Mouse (Mus musculus) forebrain, embryonic 11.5 days (tissue): ENCODE results near the gene Spata32. TPM values are rescaled to one million over a fixed set of nuclear protein-coding genes. Genes with fewer than 3 reads are reported as not detected.

ENCODE experiments used
- ATAC-seq: fragments of 200-750 bp; cut with Nextera tagmentation; replicated peaks from 2 replicates; pipeline ENCODE4 v1.8.0; 2017; ENCODE audit warnings: moderate TSS enrichment; ENCODE audit not compliant: low FRiP score
- DNase-seq: peaks from one replicate; pipeline ENCODE4 v3.0.0-alpha.2; 2017; ENCODE audit warnings: low spot score
- H3K27ac ChIP-seq: fragments of 300-500 bp; sonication (generic); 2 replicates; pipeline ENCODE4 v1.5.1; 2014; ENCODE audit warnings: low read depth, low read length
- H3K27me3 ChIP-seq: fragments of 300-500 bp; sonication (generic); 2 replicates; pipeline ENCODE4 v1.6.1; 2014; ENCODE audit warnings: mild to moderate bottlenecking, low read length, mixed read lengths; ENCODE audit not compliant: control insufficient read depth, insufficient read depth
- H3K36me3 ChIP-seq: fragments of 300-500 bp; sonication (generic); 2 replicates; pipeline ENCODE4 v1.6.1; 2014; ENCODE audit warnings: mild to moderate bottlenecking, low read length, moderate library complexity, mixed read lengths; ENCODE audit not compliant: control insufficient read depth, insufficient read depth
- H3K4me1 ChIP-seq: fragments of 300-500 bp; sonication (generic); replicated peaks from 2 replicates; pipeline ENCODE4 v1.6.1; 2014; ENCODE audit warnings: low read length, mixed read lengths; ENCODE audit not compliant: control insufficient read depth, insufficient read depth
- H3K4me2 ChIP-seq: fragments of 300-500 bp; sonication (generic); 2 replicates; pipeline ENCODE4 v1.6.1; 2014; ENCODE audit warnings: low read depth, mild to moderate bottlenecking, low read length, moderate library complexity, mixed read lengths; ENCODE audit not compliant: severe bottlenecking
- H3K4me3 ChIP-seq: fragments of 300-500 bp; sonication (generic); 2 replicates; pipeline ENCODE4 v1.5.1; 2014; ENCODE audit warnings: low read depth, low read length
- H3K9ac ChIP-seq: fragments of 300-500 bp; sonication (generic); 2 replicates; pipeline ENCODE4 v1.6.1; 2014; ENCODE audit warnings: low read length
- H3K9me3 ChIP-seq: fragments of 300-500 bp; sonication (generic); 2 replicates; pipeline ENCODE4 v1.6.1; 2016; ENCODE audit warnings: low read length, mixed read lengths; ENCODE audit not compliant: control insufficient read depth
- WGBS: fragments of 180-500 bp; shearing (Covaris S2); extraction: QIAGEN DNeasy Blood & Tissue Kit; methylation state at CpG from one replicate; pipeline ENCODE4 v1.1.7; 2014; 5-methylcytosine and 5-hydroxymethylcytosine counted together
- polyA plus RNA-seq: library from polyadenylated mRNA; unstranded; fragments of >200 nt; fragmentation: Nextera tagmentation; extraction: Ambion mirVana; gene quantifications from 2 replicates; pipeline ENCODE4 v1.2.1, GENCODE M21; 2014

The Spata32 gene
- polyA plus RNA-seq, 1 experiment from 2014 or later, result not detected

- H3K27ac ChIP-seq, result no peak within 1 kb of the TSS
- no peak for DNase-seq
- ATAC-seq, result no peak
- 94% methylated on average over 3 of the region's 3 CpGs for WGBS
- no peak within 1 kb of the TSS for H3K9ac ChIP-seq
- no peaks in the 10 kb centered on the region for H3K36me3 ChIP-seq
- no peaks in the 10 kb centered on the region for H3K9me3 ChIP-seq
- no peaks in the 10 kb centered on the region for H3K4me1 ChIP-seq
- no peak within 1 kb of the TSS for H3K4me2 ChIP-seq
- H3K4me3 ChIP-seq, result no peak within 1 kb of the TSS
- H3K27me3 ChIP-seq, result no peaks in the 10 kb centered on the region
These were observed 9.8 kb downstream of the Spata32 start, which contains the start of gene 1700023F06Rik for GRCm38 (mm10) chr11:103208458-103208857. Gene 1700023F06Rik (minus strand): TSS chr11:103208558.

- no peak overlapping the region for H3K27ac ChIP-seq
- H3K4me1 ChIP-seq, result no peaks in the 10 kb centered on the region
- no peaks in the 10 kb centered on the region for H3K9me3 ChIP-seq
- H3K4me3 ChIP-seq, result no peak overlapping the region
- WGBS, result 90% methylated on average over 6 of the region's 6 CpGs
- no peaks in the 10 kb centered on the region for H3K36me3 ChIP-seq
- no peak overlapping the region for H3K9ac ChIP-seq
- DNase-seq (no peak), ATAC-seq (no peak)
- H3K27me3 ChIP-seq, result no peaks in the 10 kb centered on the region
- H3K4me2 ChIP-seq, result no peak overlapping the region
These were observed 12.0 kb downstream of the Spata32 start for GRCm38 (mm10) chr11:103206203-103206602.

GRCm38 (mm10) chr11:103202376-103202775, 15.9 kb downstream of the Spata32 start:
- H3K27me3 ChIP-seq, result peaks cover 36% of the 10 kb centered on the region
- no peaks in the 10 kb centered on the region for H3K36me3 ChIP-seq
- no peak overlapping the region for H3K4me3 ChIP-seq
- peaks cover 5% of the 10 kb centered on the region; the same call in 1 of the 2 replicates for H3K4me1 ChIP-seq
- no peak overlapping the region for H3K27ac ChIP-seq
- no peak overlapping the region for H3K9ac ChIP-seq
- H3K9me3 ChIP-seq, result no peaks in the 10 kb centered on the region
- H3K4me2 ChIP-seq, result no peak overlapping the region
- ATAC-seq (no peak), DNase-seq (no peak)

- Histone ChIP-seq H3K4me2 (no peak overlapping the region), H3K4me3 (no peak overlapping the region), H3K27ac (no peak overlapping the region), H3K36me3 (no peaks in the 10 kb centered on the region), H3K9me3 (no peaks in the 10 kb centered on the region), H3K9ac (no peak overlapping the region), H3K4me1 (peaks cover 5% of the 10 kb centered on the region; the same call in 1 of the 2 replicates), H3K27me3 (peaks cover 40% of the 10 kb centered on the region)
- WGBS, result 28% methylated on average over 6 of the region's 6 CpGs
- DNase-seq (no peak), ATAC-seq (no peak)
These were observed 16.6 kb downstream of the Spata32 start for GRCm38 (mm10) chr11:103201664-103202063.

- no peak overlapping the region for H3K27ac ChIP-seq
- no peaks in the 10 kb centered on the region for H3K36me3 ChIP-seq
- 0 out of 2 replicates have a peak, but pooled peaks have one; percentile 60 for ATAC-seq
- H3K9me3 ChIP-seq, result no peaks in the 10 kb centered on the region
- peaks cover 49% of the 10 kb centered on the region for H3K27me3 ChIP-seq
- under 1% methylated on average over 58 of the region's 59 CpGs for WGBS
- H3K4me3 ChIP-seq, result peak overlapping the region; percentile 40
- DNase-seq, result peak; percentile 66
- H3K4me1 ChIP-seq, result peaks cover 5% of the 10 kb centered on the region; the same call in 1 of the 2 replicates
- peak overlapping the region; percentile 43 for H3K9ac ChIP-seq
- peak overlapping the region; percentile 70 for H3K4me2 ChIP-seq
These were observed 19.1 kb downstream of the Spata32 start for GRCm38 (mm10) chr11:103198911-103199803.

- H3K4me3 ChIP-seq, result no peak overlapping the region; the same call in 1 of the 2 replicates
- no peaks in the 10 kb centered on the region for H3K36me3 ChIP-seq
- no peaks in the 10 kb centered on the region for H3K9me3 ChIP-seq
- H3K4me1 ChIP-seq, result peaks cover 5% of the 10 kb centered on the region; the same call in 1 of the 2 replicates
- H3K27ac ChIP-seq, result no peak overlapping the region
- no peak overlapping the region for H3K9ac ChIP-seq
- no peak for ATAC-seq
- H3K4me2 ChIP-seq, result no peak overlapping the region; the same call in 1 of the 2 replicates
- DNase-seq, result no peak
- 2% methylated on average over 16 of the region's 16 CpGs for WGBS
- H3K27me3 ChIP-seq, result peaks cover 57% of the 10 kb centered on the region
These were observed 19.9 kb downstream of the Spata32 start for GRCm38 (mm10) chr11:103198339-103198738.

- Histone ChIP-seq H3K4me3 (no peak overlapping the region), H3K9ac (no peak overlapping the region), H3K4me2 (no peak overlapping the region), H3K4me1 (peaks cover 11% of the 10 kb centered on the region; the same call in 1 of the 2 replicates), H3K36me3 (no peaks in the 10 kb centered on the region), H3K27me3 (peaks cover 67% of the 10 kb centered on the region), H3K9me3 (no peaks in the 10 kb centered on the region), H3K27ac (no peak overlapping the region)
- WGBS, result 78% methylated on average over 4 of the region's 4 CpGs
- no peak for DNase-seq
- no peak for ATAC-seq
These were observed 20.9 kb downstream of the Spata32 start for GRCm38 (mm10) chr11:103197340-103197739.

- H3K36me3 ChIP-seq, result no peaks in the 10 kb centered on the region
- H3K4me3 ChIP-seq, result no peak overlapping the region
- peaks cover 79% of the 10 kb centered on the region for H3K27me3 ChIP-seq
- no peak overlapping the region for H3K4me2 ChIP-seq
- H3K9ac ChIP-seq, result no peak overlapping the region
- DNase-seq, result no peak
- H3K4me1 ChIP-seq, result peaks cover 11% of the 10 kb centered on the region; the same call in 1 of the 2 replicates
- no peak overlapping the region for H3K27ac ChIP-seq
- ATAC-seq, result no peak
- whole genome bisulfite sequencing, result 90% methylated on average over 5 of the region's 5 CpGs
- H3K9me3 ChIP-seq, result no peaks in the 10 kb centered on the region
These were observed 22.6 kb downstream of the Spata32 start for GRCm38 (mm10) chr11:103195656-103196055.
